ENCODE assay signal across 18 mouse cellular contexts in the genomic region with DNA sequence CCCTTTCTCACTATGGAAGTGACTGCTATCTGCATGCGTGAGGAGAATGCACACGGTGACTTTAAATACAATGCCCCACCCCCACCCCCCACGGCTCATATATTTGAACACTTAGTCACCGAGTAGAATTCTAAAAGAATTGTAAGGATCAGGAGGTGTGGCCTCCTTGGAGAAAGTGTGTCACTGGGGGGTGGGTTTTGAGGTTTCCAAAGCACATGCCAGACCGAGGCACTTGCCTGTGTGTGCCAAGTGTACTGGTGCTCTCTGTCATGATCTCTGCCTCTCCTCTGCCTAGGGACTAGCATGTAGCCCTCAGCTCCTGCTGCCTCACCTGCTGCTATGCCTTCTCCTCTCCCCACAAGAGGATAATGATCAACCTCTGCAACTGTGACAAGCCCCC. TPM values are rescaled to one million over a fixed set of nuclear protein-coding genes. Genes with fewer than 3 reads are reported as not detected.
DNase-seq lines count a peak whose midpoint lies in the region; ATAC-seq and TF ChIP-seq lines count a peak whose summit lies in the region.
"Had no signal": no experiment of that assay in that cellular context is flagged by ENCODE, and none has a peak within 500 bp of the region (broad histone marks: within the 10 kb centered on the region; RNA-seq: fewer than 3 reads in every experiment).

No protein-coding gene starts in this region.

- no peak overlapping the region for H3K27ac ChIP-seq in lung, postnatal 0 days (ENCODE audit: low read length)
- no peak overlapping the region for H3K27ac ChIP-seq in stomach, embryonic 16.5 days (ENCODE audit: low read length)
- no peak overlapping the region for H3K27ac ChIP-seq in midbrain, embryonic 16.5 days (ENCODE audit: low read length)
- H3K27ac ChIP-seq: embryonic facial prominence, embryonic 13.5 days; forebrain, embryonic 12.5 days; heart, embryonic 13.5 days; lung, embryonic 15.5 days; midbrain, embryonic 10.5 days; neural tube, embryonic 13.5 days had no signal

- H3K4me3 ChIP-seq in lung, postnatal 0 days (ENCODE audit: low read depth, low read length) = no peak overlapping the region
- H3K4me3 ChIP-seq in lung, adult 2 months (replicated peaks; ENCODE audit: extremely low read depth, low read depth, low read length) = no peak overlapping the region
- H3K4me3 ChIP-seq in stomach, embryonic 16.5 days (replicated peaks; ENCODE audit: low read length) = no peak overlapping the region
- no peak overlapping the region for H3K4me3 ChIP-seq in midbrain, embryonic 16.5 days (ENCODE audit: low read depth, low read length)
- H3K4me3 ChIP-seq: embryonic facial prominence, embryonic 13.5 days; forebrain, embryonic 12.5 days; heart, embryonic 13.5 days; lung, embryonic 15.5 days; midbrain, embryonic 10.5 days; neural tube, embryonic 13.5 days had no signal

- WGBS in lung, postnatal 0 days = 61% methylated on average over 5 of the region's 5 CpGs
- WGBS in lung, adult 2 months = 58% methylated on average over 5 of the region's 5 CpGs
- 55% methylated on average over 5 of the region's 5 CpGs for WGBS in stomach, embryonic 16.5 days
- 63% methylated on average over 5 of the region's 5 CpGs for WGBS in midbrain, embryonic 16.5 days

- no peaks in the 10 kb centered on the region for H3K4me1 ChIP-seq in lung, postnatal 0 days (ENCODE audit: insufficient read depth, low read depth, low read length)
- no peaks in the 10 kb centered on the region for H3K4me1 ChIP-seq in lung, adult 2 months (ENCODE audit: control insufficient read depth, insufficient read depth, low read length)
- no peaks in the 10 kb centered on the region for H3K4me1 ChIP-seq in stomach, embryonic 16.5 days (ENCODE audit: control insufficient read depth, insufficient read depth, low read length)
- no peaks in the 10 kb centered on the region for H3K4me1 ChIP-seq in midbrain, embryonic 16.5 days (ENCODE audit: control insufficient read depth, insufficient read depth, low read length)
- H3K4me1 ChIP-seq: embryonic facial prominence, embryonic 13.5 days; forebrain, embryonic 12.5 days; lung, embryonic 15.5 days; midbrain, embryonic 10.5 days; neural tube, embryonic 13.5 days had no signal

- no peak for TF ChIP-seq CTCF in lung, postnatal 0 days (IDR thresholded peaks at IDR 0.05)
- no peak for TF ChIP-seq CTCF in lung, adult 2 months (IDR thresholded peaks at IDR 0.05; ENCODE audit: insufficient read depth, low read length)

- DNase-seq in frontal cortex, postnatal 10 days (ENCODE audit: low spot score in 2 of 2) = no peak
- DNase-seq in lung, postnatal 0 days (ENCODE audit: low spot score) = no peak
- no peak for DNase-seq in lung, adult 2 months
- peak; percentile 64 for DNase-seq in NIH3T3 (ENCODE audit: low read depth)
- DNase-seq in spleen, postnatal 14 days (ENCODE audit: low spot score in 2 of 2) = no peak
- DNase-seq: cerebellum, postnatal 14 days; gastrocnemius, postnatal 14 days; thymus, postnatal 25 days had no signal

- H3K9ac ChIP-seq in lung, postnatal 0 days (replicated peaks; ENCODE audit: low read depth) = no peak overlapping the region
- no peak overlapping the region for H3K9ac ChIP-seq in stomach, embryonic 16.5 days (ENCODE audit: low read length)
- no peak overlapping the region for H3K9ac ChIP-seq in midbrain, embryonic 16.5 days (ENCODE audit: low read depth, low read length)
- H3K9ac ChIP-seq: embryonic facial prominence, embryonic 13.5 days; forebrain, embryonic 12.5 days; heart, embryonic 13.5 days; lung, embryonic 15.5 days; neural tube, embryonic 13.5 days had no signal

- no peaks in the 10 kb centered on the region for H3K9me3 ChIP-seq in lung, postnatal 0 days (ENCODE audit: low read length)
- H3K9me3 ChIP-seq in stomach, embryonic 16.5 days (replicated peaks; ENCODE audit: control insufficient read depth, low read length) = no peaks in the 10 kb centered on the region
- no peaks in the 10 kb centered on the region for H3K9me3 ChIP-seq in midbrain, embryonic 16.5 days (replicated peaks; ENCODE audit: control insufficient read depth, low read length, poor library complexity, severe bottlenecking)
- H3K9me3 ChIP-seq: embryonic facial prominence, embryonic 13.5 days; forebrain, embryonic 12.5 days; heart, embryonic 13.5 days; lung, embryonic 15.5 days; midbrain, embryonic 10.5 days; neural tube, embryonic 13.5 days had no signal

- no peak overlapping the region for H3K4me2 ChIP-seq in lung, postnatal 0 days (replicated peaks; ENCODE audit: low read depth, low read length)
- no peak overlapping the region for H3K4me2 ChIP-seq in stomach, embryonic 16.5 days (ENCODE audit: low read depth, low read length)
- H3K4me2 ChIP-seq in midbrain, embryonic 16.5 days (ENCODE audit: low read length) = no peak overlapping the region
- H3K4me2 ChIP-seq: embryonic facial prominence, embryonic 13.5 days; forebrain, embryonic 12.5 days; heart, embryonic 13.5 days; lung, embryonic 15.5 days; neural tube, embryonic 13.5 days had no signal

- peaks cover 29% of the 10 kb centered on the region for H3K36me3 ChIP-seq in lung, postnatal 0 days (ENCODE audit: insufficient read depth, low read length)
- H3K36me3 ChIP-seq in stomach, embryonic 16.5 days (ENCODE audit: control insufficient read depth, insufficient read depth, low read length) = peaks cover 9% of the 10 kb centered on the region; the same call in 1 of the 2 replicates
- H3K36me3 ChIP-seq in midbrain, embryonic 16.5 days (ENCODE audit: control insufficient read depth, insufficient read depth, low read length) = peaks cover 31% of the 10 kb centered on the region

- no peak for TF ChIP-seq EP300 in lung, postnatal 0 days (IDR thresholded peaks at IDR 0.05)

- TF ChIP-seq POLR2A in lung, adult 2 months (IDR thresholded peaks at IDR 0.05; ENCODE audit: borderline replicate concordance, extremely low read depth, low read depth, low read length) = no peak

- 0 out of 2 replicates have a peak, but pooled peaks have one; percentile 19 for ATAC-seq in frontal cortex, adult (ENCODE audit: low TSS enrichment)
- ATAC-seq in lung, postnatal 0 days = peak; percentile 26; the same call in 1 of the 2 replicates
- ATAC-seq in stomach, embryonic 16.5 days (ENCODE audit: insufficient read depth, low FRiP score) = peak; percentile 60; the same call in 1 of the 2 replicates
- ATAC-seq in midbrain, embryonic 16.5 days = no peak
- ATAC-seq: intestine, embryonic 16.5 days had no signal

- no peaks in the 10 kb centered on the region for H3K27me3 ChIP-seq in lung, postnatal 0 days (replicated peaks; ENCODE audit: insufficient read depth, low read length)
- H3K27me3 ChIP-seq in stomach, embryonic 16.5 days (ENCODE audit: control insufficient read depth, insufficient read depth, low read length) = no peaks in the 10 kb centered on the region
- no peaks in the 10 kb centered on the region for H3K27me3 ChIP-seq in midbrain, embryonic 16.5 days (ENCODE audit: control insufficient read depth, insufficient read depth, low read depth, low read length)
- H3K27me3 ChIP-seq: embryonic facial prominence, embryonic 13.5 days; forebrain, embryonic 12.5 days; heart, embryonic 13.5 days; lung, embryonic 15.5 days; neural tube, embryonic 13.5 days had no signal

RNA-seq across cellular contexts. Expression of a gene that starts 31.7 kb away (rescaled TPM):
- polyA plus RNA-seq in lung, postnatal 0 days (2015; fragmentation: Nextera tagmentation; extraction: Ambion mirVana) = 45.5 and 46.2 TPM in 2 replicates
- polyA plus RNA-seq in lung, adult 2 months (2012; rRNA removed) = 24.1 and 26.0 TPM in 2 replicates
- 12.2 and 14.7 TPM in 2 replicates for polyA plus RNA-seq in stomach, embryonic 16.5 days (2015; fragmentation: Nextera tagmentation; extraction: Ambion mirVana)
- polyA plus RNA-seq in midbrain, embryonic 16.5 days (2015; fragmentation: Nextera tagmentation; extraction: Ambion mirVana) = 68.4 and 81.2 TPM in 2 replicates

RNA-seq across cellular contexts. Expression of a gene that starts 32.3 kb away (rescaled TPM):
- polyA plus RNA-seq in lung, postnatal 0 days (2015; fragmentation: Nextera tagmentation; extraction: Ambion mirVana) = 40.9 and 42.4 TPM in 2 replicates
- 8.8 and 18.4 TPM in 2 replicates for polyA plus RNA-seq in lung, adult 2 months (2012; rRNA removed)
- polyA plus RNA-seq in stomach, embryonic 16.5 days (2015; fragmentation: Nextera tagmentation; extraction: Ambion mirVana) = 72.2 and 77.5 TPM in 2 replicates
- polyA plus RNA-seq in midbrain, embryonic 16.5 days (2015; fragmentation: Nextera tagmentation; extraction: Ambion mirVana) = 78.6 and 86.0 TPM in 2 replicates

RNA-seq across cellular contexts. Expression of a gene that starts 32.3 kb away (rescaled TPM):
- polyA plus RNA-seq in lung, postnatal 0 days (2015; fragmentation: Nextera tagmentation; extraction: Ambion mirVana) = 31.9 and 33.8 TPM in 2 replicates
- polyA plus RNA-seq in lung, adult 2 months (2012; rRNA removed) = 5.1 and 7.5 TPM in 2 replicates
- 68.2 and 68.8 TPM in 2 replicates for polyA plus RNA-seq in stomach, embryonic 16.5 days (2015; fragmentation: Nextera tagmentation; extraction: Ambion mirVana)
- 50.4 and 59.3 TPM in 2 replicates for polyA plus RNA-seq in midbrain, embryonic 16.5 days (2015; fragmentation: Nextera tagmentation; extraction: Ambion mirVana)
